Mouse (Mus musculus) testis, postnatal 10 days (tissue): ENCODE data around the gene Ccser1.
A peak's percentile ranks its signal among the peaks of the same experiment; 100 is the strongest.

ENCODE experiments used
- DNase-seq: peaks from one replicate; pipeline ENCODE4 v3.0.0; 2021; ENCODE audit warnings: low spot score

Ccser1 gene

GRCm38 (mm10) chr6:61687002-61687401 lies 506.9 kb downstream of the Ccser1 start:
- peak; percentile 46 for DNase-seq

- no peak for DNase-seq
Observed at GRCm38 (mm10) chr6:61703003-61703402, 522.9 kb downstream of the Ccser1 start.

GRCm38 (mm10) chr6:61721220-61721619 lies 541.1 kb downstream of the Ccser1 start:
- no peak for DNase-seq

GRCm38 (mm10) chr6:61729065-61729464 lies 548.9 kb downstream of the Ccser1 start:
- DNase-seq: no peak

GRCm38 (mm10) chr6:61730088-61730880 lies 550.2 kb downstream of the Ccser1 start:
- DNase-seq: no peak

GRCm38 (mm10) chr6:61746346-61746745 lies 566.2 kb downstream of the Ccser1 start:
- DNase-seq: no peak

- no peak for DNase-seq
Observed at GRCm38 (mm10) chr6:61762135-61762534, 582.0 kb downstream of the Ccser1 start.

- DNase-seq: no peak
Observed at GRCm38 (mm10) chr6:61763379-61763778, 583.3 kb downstream of the Ccser1 start.

GRCm38 (mm10) chr6:61765801-61766200 lies 585.7 kb downstream of the Ccser1 start:
- DNase-seq: no peak

- DNase-seq: no peak
Observed at GRCm38 (mm10) chr6:61767151-61767550, 587.0 kb downstream of the Ccser1 start.

- DNase-seq: no peak
Observed at GRCm38 (mm10) chr6:61786706-61787105, 606.6 kb downstream of the Ccser1 start.

- DNase-seq: no peak
Observed at GRCm38 (mm10) chr6:61800889-61801288, 620.8 kb downstream of the Ccser1 start.

- no peak for DNase-seq
Observed at GRCm38 (mm10) chr6:61805481-61805880, 625.4 kb downstream of the Ccser1 start.

GRCm38 (mm10) chr6:61817716-61818115 lies 637.6 kb downstream of the Ccser1 start:
- no peak for DNase-seq

- DNase-seq: no peak
Observed at GRCm38 (mm10) chr6:61876302-61876701, 696.2 kb downstream of the Ccser1 start.

GRCm38 (mm10) chr6:61898238-61898637 lies 718.1 kb downstream of the Ccser1 start:
- DNase-seq: no peak

- no peak for DNase-seq
Observed at GRCm38 (mm10) chr6:61902715-61903114, 722.6 kb downstream of the Ccser1 start.

GRCm38 (mm10) chr6:61912896-61913295 lies 732.8 kb downstream of the Ccser1 start:
- DNase-seq: no peak

- no peak for DNase-seq
Observed at GRCm38 (mm10) chr6:61931622-61932021, 751.5 kb downstream of the Ccser1 start.

- DNase-seq: no peak
Observed at GRCm38 (mm10) chr6:61936656-61937055, 756.5 kb downstream of the Ccser1 start.

- DNase-seq: no peak
Observed at GRCm38 (mm10) chr6:61939236-61939635, 759.1 kb downstream of the Ccser1 start.

GRCm38 (mm10) chr6:61953703-61954102 lies 773.6 kb downstream of the Ccser1 start:
- DNase-seq: no peak

- DNase-seq: no peak
Observed at GRCm38 (mm10) chr6:61976878-61977277, 796.8 kb downstream of the Ccser1 start.

- no peak for DNase-seq
Observed at GRCm38 (mm10) chr6:61978379-61978778, 798.3 kb downstream of the Ccser1 start.
